15 mouse cellular contexts compared by ENCODE assay signal in the genomic region with DNA sequence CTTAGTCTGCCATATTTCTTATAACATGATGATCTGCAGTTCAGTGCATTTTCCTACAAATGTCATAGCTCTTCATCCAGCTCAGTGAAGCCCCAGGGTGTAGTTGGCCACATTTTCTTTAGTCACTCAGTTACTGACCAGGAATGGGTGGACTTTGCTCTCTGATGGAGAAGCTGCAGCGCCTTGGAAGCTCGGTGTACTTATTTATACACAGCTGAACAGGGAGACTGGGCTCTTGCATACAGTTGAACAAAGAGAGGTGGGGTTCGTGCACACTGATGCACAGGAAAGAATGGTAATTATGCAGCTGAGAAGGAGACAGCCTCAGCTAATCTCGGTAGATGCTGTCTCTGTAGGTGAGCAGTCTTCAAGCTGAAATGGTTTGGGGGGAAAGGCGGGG.
"Had no signal": no experiment of that assay in that cellular context is flagged by ENCODE, and none has a peak within 500 bp of the region (broad histone marks: within the 10 kb centered on the region; RNA-seq: fewer than 3 reads in every experiment).

No protein-coding gene starts in this region.

- H3K36me3 ChIP-seq: limb, embryonic 10.5 days; liver, embryonic 15.5 days; midbrain, embryonic 10.5 days; neural tube, embryonic 15.5 days had no signal

- H3K4me3 ChIP-seq: left cerebral cortex, adult 2 months; limb, embryonic 10.5 days; liver, embryonic 15.5 days; midbrain, embryonic 10.5 days; myocyte; neural tube, embryonic 15.5 days had no signal

- H3K4me1 ChIP-seq: liver, embryonic 15.5 days; midbrain, embryonic 10.5 days had no signal

- ATAC-seq: lung, postnatal 0 days had no signal

- H3K4me2 ChIP-seq: liver, embryonic 11.5 days; liver, embryonic 15.5 days; neural tube, embryonic 15.5 days had no signal

- H3K9ac ChIP-seq: liver, embryonic 15.5 days; neural tube, embryonic 15.5 days had no signal

- DNase-seq: lung, adult 2 months; lung, postnatal 4 days; midbrain, embryonic 14.5 days; right cerebral cortex, adult 18-20 months; right cerebral cortex, postnatal 25 days; thymus, postnatal 4 days had no signal

- H3K9me3 ChIP-seq: limb, embryonic 10.5 days; liver, embryonic 15.5 days; midbrain, embryonic 10.5 days; neural tube, embryonic 15.5 days had no signal

- H3K27ac ChIP-seq: kidney, postnatal 0 days; left cerebral cortex, adult 2 months; limb, embryonic 10.5 days; liver, embryonic 15.5 days; midbrain, embryonic 10.5 days; neural tube, embryonic 15.5 days had no signal

- H3K27me3 ChIP-seq: liver, embryonic 15.5 days; neural tube, embryonic 15.5 days had no signal
